Mouse (Mus musculus): ENCODE data around the gene Chd9.

GRCm38 (mm10) chr8:90880041-90880440, 51.9 kb downstream of the Chd9 start:
- TF ChIP-seq CTCF (conservative IDR thresholded peaks at IDR 0.05; ENCODE audit: insufficient read depth, insufficient read length, low read depth, low read length) (no peak), POLR2A (IDR thresholded peaks at IDR 0.05; ENCODE audit: low read depth, low read length) (no peak)
